Mouse (Mus musculus): ENCODE results near the gene Cdc123. TPM values are rescaled to one million over a fixed set of nuclear protein-coding genes. Genes with fewer than 3 reads are reported as not detected.

Gene Cdc123
- total RNA-seq, 2 experiments from 2014 or later, result 141 to 155 TPM

Other genes with a start within 250 kb of the Cdc123 start
- 100 to 1,000 TPM; 168 to 171 TPM for gene Camk1d, start 130.6 kb downstream of the Cdc123 start, total RNA-seq (2021)
- 10 to 100 TPM; 24.3 TPM for gene Nudt5, start 145 bp downstream of the Cdc123 start, total RNA-seq (2021)
- 1 to 10 TPM; 2.8 to 3.3 TPM for gene Gm13199, start 17.8 kb upstream of the Cdc123 start, total RNA-seq (2021)
- 100 to 1,000 TPM in 1 of 2 experiments, 10 to 100 TPM in 1; 92.0 to 108 TPM for gene Sec61a2, start 50.3 kb upstream of the Cdc123 start, total RNA-seq (2021)
- gene Dhtkd1, start 97.6 kb upstream of the Cdc123 start, total RNA-seq (2021), result 1 to 10 TPM; 8.2 to 8.9 TPM
- 10 to 100 TPM; 46.4 to 48.2 TPM for gene Upf2, start 106.3 kb upstream of the Cdc123 start, total RNA-seq (2021)

Data from layer of hippocampus, postnatal 36 days (tissue).